Mouse (Mus musculus): ENCODE results near the gene Olfr247. TPM values are rescaled to one million over a fixed set of nuclear protein-coding genes. Genes with fewer than 3 reads are reported as not detected.
"Not testable (repeated sequence)": the region's sequence is repeated elsewhere in the genome, so short reads cannot be mapped to it uniquely, and the experiment has no call there.

The Olfr247 gene
- not detected in 2 replicates for polyA plus RNA-seq (2012; ENCODE audit: insufficient read depth, insufficient read length, missing spikeins)

DNA sequence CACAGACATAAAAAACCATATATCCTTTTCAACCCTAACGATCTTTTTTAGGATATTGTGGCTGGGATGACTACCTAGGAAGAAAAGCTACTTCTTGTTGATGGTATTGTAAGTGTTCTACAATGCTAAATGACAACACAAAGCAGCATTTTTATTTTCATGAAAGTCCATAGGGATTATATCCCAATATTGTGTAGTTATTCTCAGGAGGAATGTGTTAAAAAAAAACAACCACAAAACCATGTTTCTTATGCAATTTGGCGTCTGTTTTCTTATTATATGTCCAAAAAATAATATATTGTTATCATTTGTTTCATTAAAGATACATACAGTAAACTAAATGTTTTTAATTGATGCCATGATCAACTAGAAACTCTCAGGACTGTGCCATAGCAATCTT lies at the start of gene Olfr247:
Gene Olfr247 (minus strand): TSS at position 101 of the 400 bp plus-strand sequence.
- not testable (repeated sequence) for H3K4me3 ChIP-seq (ENCODE audit: insufficient read depth, low read depth, low read length); H3K27ac ChIP-seq (replicated peaks; ENCODE audit: low read depth, low read length); H3K4me1 ChIP-seq (ENCODE audit: control insufficient read depth, insufficient read depth, insufficient read length, low read length)

DNA sequence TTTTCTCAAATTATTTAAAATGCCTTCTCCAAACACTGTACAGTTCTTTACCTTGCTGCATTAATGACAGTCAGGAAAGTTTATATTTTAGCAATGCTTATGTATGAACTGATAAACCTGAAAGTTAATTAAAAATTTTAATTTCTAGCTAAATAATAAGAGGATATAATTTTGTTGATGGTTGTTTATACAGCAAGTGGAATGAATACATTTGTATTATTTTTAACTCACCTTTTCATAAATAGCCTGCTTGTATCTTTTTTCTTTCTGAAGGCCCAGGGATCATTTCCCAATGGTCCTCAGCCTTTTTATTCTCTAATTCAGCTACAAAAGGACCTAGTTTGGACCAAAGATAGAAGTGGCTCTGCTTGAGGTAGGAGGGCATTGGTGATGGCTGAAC lies 36.4 kb upstream of the Olfr247 start, which contains the start of gene Olfr820:
Gene Olfr820 (plus strand): TSS at position 301 of the 400 bp plus-strand sequence.
- H3K27ac ChIP-seq (replicated peaks; ENCODE audit: low read depth, low read length), result no peak within 1 kb of the TSS

DNA sequence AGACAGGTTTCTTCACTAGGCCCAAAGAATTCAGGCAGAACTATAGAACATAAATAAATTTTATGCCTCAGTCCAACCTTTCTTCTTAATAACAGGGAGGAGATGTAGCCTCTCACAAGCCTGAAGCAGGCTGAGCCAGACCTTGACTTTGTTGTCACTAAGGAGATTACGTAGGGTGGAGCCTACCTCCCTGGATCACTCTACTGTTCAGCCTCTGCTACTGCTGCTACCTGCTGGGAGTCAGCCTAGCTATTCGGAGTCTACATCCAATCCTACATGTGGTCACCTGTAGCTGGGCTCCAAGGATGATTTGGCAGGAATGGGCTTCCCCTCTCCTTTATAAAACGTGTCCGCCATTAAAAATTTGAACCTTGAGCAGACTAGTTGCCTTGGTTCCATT lies 29.4 kb upstream of the Olfr247 start:
- H3K4me1 ChIP-seq (ENCODE audit: control insufficient read depth, insufficient read depth, insufficient read length, low read length); H3K27ac ChIP-seq (replicated peaks; ENCODE audit: low read depth, low read length); H3K4me3 ChIP-seq (ENCODE audit: insufficient read depth, low read depth, low read length): not testable (repeated sequence)

More for the DNA sequence above, 36.4 kb upstream of the Olfr247 start, which contains the start of gene Olfr820:
- Histone ChIP-seq H3K4me1 (ENCODE audit: control insufficient read depth, insufficient read depth, insufficient read length, low read length) (no peaks in the 10 kb centered on the region), H3K4me3 (ENCODE audit: insufficient read depth, low read depth, low read length) (no peak within 1 kb of the TSS)

DNA sequence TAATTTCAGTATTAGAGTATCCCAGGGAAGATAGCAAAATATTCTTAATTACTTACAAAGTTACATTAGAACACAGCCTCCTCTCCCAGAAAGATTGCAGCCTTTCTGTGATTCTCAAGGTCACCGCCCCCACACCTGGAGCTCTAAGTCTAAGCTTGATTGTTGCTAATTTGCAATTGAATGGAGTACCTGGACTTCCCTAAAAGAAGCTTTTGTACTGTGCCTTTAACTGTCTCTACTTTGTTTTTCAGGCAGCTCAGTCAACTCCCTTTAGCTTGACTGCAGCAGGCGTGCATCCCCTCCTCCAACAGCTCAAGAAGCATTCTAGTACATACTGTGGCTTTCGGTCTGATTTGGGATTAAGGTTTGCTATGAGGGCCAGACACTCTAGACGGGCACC lies 28.2 kb upstream of the Olfr247 start:
- not testable (repeated sequence) for H3K4me3 ChIP-seq (ENCODE audit: insufficient read depth, low read depth, low read length); H3K27ac ChIP-seq (replicated peaks; ENCODE audit: low read depth, low read length); H3K4me1 ChIP-seq (ENCODE audit: control insufficient read depth, insufficient read depth, insufficient read length, low read length)

DNA sequence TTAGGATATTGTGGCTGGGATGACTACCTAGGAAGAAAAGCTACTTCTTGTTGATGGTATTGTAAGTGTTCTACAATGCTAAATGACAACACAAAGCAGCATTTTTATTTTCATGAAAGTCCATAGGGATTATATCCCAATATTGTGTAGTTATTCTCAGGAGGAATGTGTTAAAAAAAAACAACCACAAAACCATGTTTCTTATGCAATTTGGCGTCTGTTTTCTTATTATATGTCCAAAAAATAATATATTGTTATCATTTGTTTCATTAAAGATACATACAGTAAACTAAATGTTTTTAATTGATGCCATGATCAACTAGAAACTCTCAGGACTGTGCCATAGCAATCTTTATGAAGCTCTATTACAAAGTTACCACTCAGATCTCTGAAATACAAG lies 9.0 kb upstream of the Olfr247 start, which contains the start of gene Gm10310:
Gene Gm10310 (minus strand): TSS at position 101 of the 400 bp plus-strand sequence.
- H3K27ac ChIP-seq (replicated peaks; ENCODE audit: low read depth, low read length); H3K4me3 ChIP-seq (ENCODE audit: insufficient read depth, low read depth, low read length); H3K4me1 ChIP-seq (ENCODE audit: control insufficient read depth, insufficient read depth, insufficient read length, low read length): not testable (repeated sequence)

DNA sequence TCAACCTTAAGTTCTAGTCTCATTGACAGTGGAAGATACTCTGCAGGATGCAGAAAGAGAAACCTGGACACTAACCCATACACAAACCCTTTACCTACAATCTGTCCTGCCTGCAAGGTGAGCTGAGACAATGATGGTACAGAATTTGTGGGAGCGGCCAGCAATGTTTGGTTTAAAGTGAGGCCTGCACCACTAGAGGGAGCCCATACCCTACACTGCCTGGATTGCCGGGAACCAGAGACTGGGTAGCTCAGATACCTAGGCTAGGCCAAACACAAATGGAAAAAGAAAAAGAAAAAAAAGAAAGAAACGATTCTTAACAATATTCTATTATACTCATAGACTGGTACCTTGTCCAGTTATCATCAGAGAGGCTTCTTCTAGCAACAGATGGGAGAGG lies 5.9 kb upstream of the Olfr247 start:
- H3K4me1 ChIP-seq (ENCODE audit: control insufficient read depth, insufficient read depth, insufficient read length, low read length); H3K4me3 ChIP-seq (ENCODE audit: insufficient read depth, low read depth, low read length); H3K27ac ChIP-seq (replicated peaks; ENCODE audit: low read depth, low read length): not testable (repeated sequence)

DNA sequence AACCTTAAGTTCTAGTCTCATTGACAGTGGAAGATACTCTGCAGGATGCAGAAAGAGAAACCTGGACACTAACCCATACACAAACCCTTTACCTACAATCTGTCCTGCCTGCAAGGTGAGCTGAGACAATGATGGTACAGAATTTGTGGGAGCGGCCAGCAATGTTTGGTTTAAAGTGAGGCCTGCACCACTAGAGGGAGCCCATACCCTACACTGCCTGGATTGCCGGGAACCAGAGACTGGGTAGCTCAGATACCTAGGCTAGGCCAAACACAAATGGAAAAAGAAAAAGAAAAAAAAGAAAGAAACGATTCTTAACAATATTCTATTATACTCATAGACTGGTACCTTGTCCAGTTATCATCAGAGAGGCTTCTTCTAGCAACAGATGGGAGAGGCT lies 2.9 kb downstream of the Olfr247 start:
- not testable (repeated sequence) for H3K27ac ChIP-seq (replicated peaks; ENCODE audit: low read depth, low read length); H3K4me3 ChIP-seq (ENCODE audit: insufficient read depth, low read depth, low read length); H3K4me1 ChIP-seq (ENCODE audit: control insufficient read depth, insufficient read depth, insufficient read length, low read length)

DNA sequence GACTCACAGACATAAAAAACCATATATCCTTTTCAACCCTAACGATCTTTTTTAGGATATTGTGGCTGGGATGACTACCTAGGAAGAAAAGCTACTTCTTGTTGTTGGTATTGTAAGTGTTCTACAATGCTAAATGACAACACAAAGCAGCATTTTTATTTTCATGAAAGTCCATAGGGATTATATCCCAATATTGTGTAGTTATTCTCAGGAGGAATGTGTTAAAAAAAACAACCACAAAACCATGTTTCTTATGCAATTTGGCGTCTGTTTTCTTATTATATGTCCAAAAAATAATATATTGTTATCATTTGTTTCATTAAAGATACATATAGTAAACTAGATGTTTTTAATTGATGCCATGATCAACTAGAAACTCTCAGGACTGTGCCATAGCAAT lies 8.8 kb downstream of the Olfr247 start, which contains the start of gene Olfr819:
Gene Olfr819 (minus strand): TSS at position 101 of the 400 bp plus-strand sequence.
- H3K27ac ChIP-seq (replicated peaks; ENCODE audit: low read depth, low read length); H3K4me3 ChIP-seq (ENCODE audit: insufficient read depth, low read depth, low read length); H3K4me1 ChIP-seq (ENCODE audit: control insufficient read depth, insufficient read depth, insufficient read length, low read length): not testable (repeated sequence)

DNA sequence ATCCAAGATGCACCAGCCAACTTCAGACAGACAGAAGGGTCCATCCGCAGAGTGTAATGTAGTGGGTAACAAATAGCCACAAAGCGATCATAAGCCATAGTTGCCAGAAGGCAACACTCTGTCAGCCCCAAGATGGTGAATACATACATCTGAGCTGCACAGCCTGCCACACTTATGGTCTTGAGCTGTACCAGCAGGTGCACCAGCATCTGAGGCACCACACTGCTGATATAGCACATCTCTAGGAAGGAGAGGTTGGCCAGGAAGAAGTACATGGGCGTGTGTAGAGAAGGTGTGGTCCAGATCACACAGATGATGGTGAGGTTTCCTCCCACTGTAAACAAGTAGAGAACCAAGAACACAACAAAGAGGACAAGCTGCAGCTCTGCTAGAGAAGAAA lies 9.7 kb downstream of the Olfr247 start:
- H3K4me1 ChIP-seq (ENCODE audit: control insufficient read depth, insufficient read depth, insufficient read length, low read length); H3K27ac ChIP-seq (replicated peaks; ENCODE audit: low read depth, low read length); H3K4me3 ChIP-seq (ENCODE audit: insufficient read depth, low read depth, low read length): not testable (repeated sequence)

DNA sequence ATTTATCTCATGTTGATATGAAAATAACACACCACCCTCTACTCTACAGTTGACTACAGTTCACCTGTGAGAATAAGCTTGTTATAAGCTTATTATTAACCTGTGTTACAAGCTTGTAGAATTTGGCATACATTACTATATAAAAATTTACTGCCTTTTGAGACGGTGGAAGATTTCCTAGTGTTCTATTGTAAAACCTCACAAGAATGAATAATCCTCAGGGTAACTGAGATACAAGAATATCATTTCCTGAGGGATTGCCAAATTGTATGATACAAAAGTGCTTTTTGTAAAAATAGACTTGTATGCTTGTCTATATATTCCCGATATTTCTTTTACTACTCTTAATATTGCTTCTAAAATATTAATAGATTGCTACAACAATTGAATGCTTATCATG lies 26.9 kb downstream of the Olfr247 start, which contains the start of gene Olfr818:
Gene Olfr818 (minus strand): TSS at position 101 of the 400 bp plus-strand sequence.
- H3K4me1 ChIP-seq (ENCODE audit: control insufficient read depth, insufficient read depth, insufficient read length, low read length), result no peaks in the 10 kb centered on the region
- H3K4me3 ChIP-seq (ENCODE audit: insufficient read depth, low read depth, low read length), result no peak within 1 kb of the TSS
- no peak within 1 kb of the TSS for H3K27ac ChIP-seq (replicated peaks; ENCODE audit: low read depth, low read length)

Other genes with a start within 250 kb of the Olfr247 start
- gene Olfr805, start 246.8 kb downstream of the Olfr247 start, polyA plus RNA-seq (2012; ENCODE audit: insufficient read depth, insufficient read length, missing spikeins), result not detected in 2 replicates
- gene Olfr806, start 234.2 kb downstream of the Olfr247 start, polyA plus RNA-seq (2012; ENCODE audit: insufficient read depth, insufficient read length, missing spikeins), result not detected in 2 replicates
- not detected in 2 replicates for gene Olfr807, start 218.3 kb downstream of the Olfr247 start, polyA plus RNA-seq (2012; ENCODE audit: insufficient read depth, insufficient read length, missing spikeins)
- gene Olfr808, start 210.7 kb downstream of the Olfr247 start, polyA plus RNA-seq (2012; ENCODE audit: insufficient read depth, insufficient read length, missing spikeins), result not detected in 2 replicates
- gene Olfr809, start 201.5 kb downstream of the Olfr247 start, polyA plus RNA-seq (2012; ENCODE audit: insufficient read depth, insufficient read length, missing spikeins), result not detected in 2 replicates
- gene Olfr810, start 181.2 kb downstream of the Olfr247 start, polyA plus RNA-seq (2012; ENCODE audit: insufficient read depth, insufficient read length, missing spikeins), result not detected in 2 replicates
- not detected in 2 replicates for gene Olfr811, start 171.7 kb downstream of the Olfr247 start, polyA plus RNA-seq (2012; ENCODE audit: insufficient read depth, insufficient read length, missing spikeins)
- gene Olfr812, start 130.0 kb downstream of the Olfr247 start, polyA plus RNA-seq (2012; ENCODE audit: insufficient read depth, insufficient read length, missing spikeins), result not detected in 2 replicates
- gene Olfr813, start 120.8 kb downstream of the Olfr247 start, polyA plus RNA-seq (2012; ENCODE audit: insufficient read depth, insufficient read length, missing spikeins), result not detected in 2 replicates
- not detected in 2 replicates for gene Olfr814, start 96.3 kb downstream of the Olfr247 start, polyA plus RNA-seq (2012; ENCODE audit: insufficient read depth, insufficient read length, missing spikeins)
- not detected in 2 replicates for gene Olfr815, start 70.3 kb downstream of the Olfr247 start, polyA plus RNA-seq (2012; ENCODE audit: insufficient read depth, insufficient read length, missing spikeins)
- not detected in 2 replicates for gene Olfr816, start 60.5 kb downstream of the Olfr247 start, polyA plus RNA-seq (2012; ENCODE audit: insufficient read depth, insufficient read length, missing spikeins)
- not detected in 2 replicates for gene Olfr818, start 27.0 kb downstream of the Olfr247 start, polyA plus RNA-seq (2012; ENCODE audit: insufficient read depth, insufficient read length, missing spikeins)
- not detected in 2 replicates for gene Olfr819, start 8.9 kb downstream of the Olfr247 start, polyA plus RNA-seq (2012; ENCODE audit: insufficient read depth, insufficient read length, missing spikeins)
- gene Gm10310, start 8.9 kb upstream of the Olfr247 start, polyA plus RNA-seq (2012; ENCODE audit: insufficient read depth, insufficient read length, missing spikeins), result not detected in 2 replicates
- gene Olfr820, start 36.5 kb upstream of the Olfr247 start, polyA plus RNA-seq (2012; ENCODE audit: insufficient read depth, insufficient read length, missing spikeins), result not detected in 2 replicates
- gene Olfr821, start 54.2 kb upstream of the Olfr247 start, polyA plus RNA-seq (2012; ENCODE audit: insufficient read depth, insufficient read length, missing spikeins), result not detected in 2 replicates
- gene Olfr822, start 95.1 kb upstream of the Olfr247 start, polyA plus RNA-seq (2012; ENCODE audit: insufficient read depth, insufficient read length, missing spikeins), result not detected in 2 replicates
- not detected in 2 replicates for gene Olfr823, start 139.2 kb upstream of the Olfr247 start, polyA plus RNA-seq (2012; ENCODE audit: insufficient read depth, insufficient read length, missing spikeins)
- gene Olfr824, start 153.9 kb upstream of the Olfr247 start, polyA plus RNA-seq (2012; ENCODE audit: insufficient read depth, insufficient read length, missing spikeins), result not detected in 2 replicates
- gene Olfr825, start 190.6 kb upstream of the Olfr247 start, polyA plus RNA-seq (2012; ENCODE audit: insufficient read depth, insufficient read length, missing spikeins), result not detected in 2 replicates
- not detected in 2 replicates for gene Olfr826, start 208.0 kb upstream of the Olfr247 start, polyA plus RNA-seq (2012; ENCODE audit: insufficient read depth, insufficient read length, missing spikeins)
- not detected in 2 replicates for gene Olfr827, start 238.3 kb upstream of the Olfr247 start, polyA plus RNA-seq (2012; ENCODE audit: insufficient read depth, insufficient read length, missing spikeins)